Mouse (Mus musculus): ENCODE data around the gene Htra1.

- TF ChIP-seq CTCF (IDR thresholded peaks at IDR 0.05; ENCODE audit: low read depth): no peak
- no peak for TF ChIP-seq EP300 (IDR thresholded peaks at IDR 0.05; ENCODE audit: low read depth)
These were observed 10.4 kb downstream of the Htra1 start for GRCm38 (mm10) chr7:130946303-130946702.
